Mouse (Mus musculus): ENCODE results near the gene Cxcl12.

DNA sequence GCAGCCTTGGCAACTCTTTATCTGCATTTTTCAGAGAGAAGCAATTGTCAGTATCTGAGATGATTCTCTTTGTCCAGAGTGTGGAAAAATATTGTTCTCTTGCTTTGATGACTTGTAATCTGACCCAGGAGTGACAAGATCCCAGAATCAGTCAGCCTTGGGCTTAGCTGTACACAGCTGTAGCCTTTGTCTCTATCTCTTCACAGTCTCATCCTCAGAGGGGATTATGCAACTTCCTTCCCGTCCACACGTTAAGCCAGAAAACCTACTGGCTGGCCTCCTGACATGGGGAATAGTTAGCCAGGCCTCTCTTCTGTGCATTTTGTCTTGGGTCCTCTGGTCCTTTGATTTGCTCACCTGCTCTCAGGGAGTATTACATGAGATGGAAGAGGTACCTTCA, 31.4 kb downstream of the Cxcl12 start:
- TF ChIP-seq USF1 (IDR thresholded peaks at IDR 0.05; ENCODE audit: low read depth) (no peak), CTCF (IDR thresholded peaks at IDR 0.05; ENCODE audit: control insufficient read depth, insufficient read depth, insufficient read length) (no peak), MYOD1 (IDR thresholded peaks at IDR 0.05; ENCODE audit: control insufficient read depth, insufficient read length, low read depth) (no peak), FOSL1 (IDR thresholded peaks at IDR 0.05; ENCODE audit: insufficient read depth, low read length, poor library complexity, severe bottlenecking) (no peak), CEBPB (IDR thresholded peaks at IDR 0.05; ENCODE audit: low read depth) (peak; percentile 42), MAX (IDR thresholded peaks at IDR 0.05) (no peak)

All from C2C12 (cell line).